Mouse (Mus musculus) ES-E14 (cell line): ENCODE results near the gene Lhcgr.

ENCODE experiments used
- MAFK ChIP-seq: IDR thresholded peaks from 2 replicates; pipeline ENCODE4 v1.6.1; 2014; ENCODE audit warnings: mild to moderate bottlenecking, low read depth, low read length, inconsistent platforms; ENCODE audit not compliant: insufficient read depth
- ZC3H11A ChIP-seq: IDR thresholded peaks from 2 replicates; pipeline ENCODE4 v1.6.1; 2012; ENCODE audit warnings: low read depth, mild to moderate bottlenecking, inconsistent platforms, low read length, borderline replicate concordance

- TF ChIP-seq ZC3H11A (no peak), MAFK (no peak)
Observed at GRCm38 (mm10) chr17:88696656-88697333, 95.0 kb downstream of the Lhcgr start.
